Mouse (Mus musculus) kidney, postnatal 14 days (tissue): ENCODE data around the gene Mterf2.

ENCODE experiments used
- DNase-seq: peaks from one replicate; pipeline ENCODE4 v3.0.0; 2022; ENCODE audit warnings: mixed read lengths

The Mterf2 gene

GRCm38 (mm10) chr10:85127395-85128287, at the start of gene Mterf2:
Mterf2 (minus strand) TSS chr10:85128027.
- peak; percentile 96 for DNase-seq

- no peak for DNase-seq
Observed at GRCm38 (mm10) chr10:85176640-85177039, 48.8 kb upstream of the Mterf2 start.

DNA sequence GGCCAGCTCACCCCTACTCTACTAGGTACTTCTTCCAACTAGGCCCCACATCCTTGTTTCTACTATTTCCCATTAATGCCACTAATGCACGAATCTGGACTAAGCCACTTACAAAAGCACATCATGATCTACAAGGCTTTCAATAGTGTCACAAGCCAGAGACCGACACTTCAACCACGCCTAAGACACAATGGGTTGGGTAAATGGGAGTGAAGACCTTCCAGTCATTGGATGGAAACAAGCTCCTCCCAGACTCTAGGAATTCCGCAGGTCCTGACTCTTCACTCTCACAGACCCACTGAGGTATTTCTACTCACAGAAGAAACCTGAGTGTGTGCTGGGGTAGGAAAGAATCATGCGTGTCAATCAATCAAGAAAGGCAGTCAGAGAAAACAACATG, 37.5 kb upstream of the Mterf2 start:
- DNase-seq = no peak

- DNase-seq = no peak
Observed at GRCm38 (mm10) chr10:85164791-85165190, 37.0 kb upstream of the Mterf2 start.

GRCm38 (mm10) chr10:85161745-85162351, 34.0 kb upstream of the Mterf2 start:
- DNase-seq = peak; percentile 20

DNA sequence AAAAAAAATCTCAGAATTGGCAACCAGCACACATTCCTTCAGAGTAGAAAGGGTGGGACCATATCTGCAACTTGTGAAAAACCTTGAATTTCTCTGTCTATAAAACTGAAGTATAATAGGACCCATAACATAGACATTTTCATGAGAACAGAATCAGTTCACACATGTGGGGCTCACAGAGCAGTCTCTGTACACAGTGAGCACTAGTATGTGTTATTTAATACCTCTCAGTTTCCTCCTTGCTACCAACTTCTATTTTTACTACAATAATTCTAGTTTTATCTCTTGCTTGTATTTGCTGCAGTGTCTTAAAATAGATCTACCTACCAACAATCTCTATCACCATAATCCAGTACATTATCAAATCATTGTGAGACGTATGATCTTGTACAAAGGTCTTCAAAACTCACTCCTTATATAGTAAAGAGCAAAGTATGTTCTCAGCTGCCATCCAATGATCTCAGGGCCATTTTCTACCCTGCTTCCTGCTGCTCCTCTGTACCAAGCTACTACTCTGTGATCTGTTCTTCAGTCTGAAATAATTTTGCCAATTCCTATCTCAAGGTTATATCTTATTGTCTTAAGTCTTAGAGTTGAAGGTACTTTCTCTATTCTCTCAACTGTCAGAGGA, 32.3 kb upstream of the Mterf2 start:
- DNase-seq = no peak

DNA sequence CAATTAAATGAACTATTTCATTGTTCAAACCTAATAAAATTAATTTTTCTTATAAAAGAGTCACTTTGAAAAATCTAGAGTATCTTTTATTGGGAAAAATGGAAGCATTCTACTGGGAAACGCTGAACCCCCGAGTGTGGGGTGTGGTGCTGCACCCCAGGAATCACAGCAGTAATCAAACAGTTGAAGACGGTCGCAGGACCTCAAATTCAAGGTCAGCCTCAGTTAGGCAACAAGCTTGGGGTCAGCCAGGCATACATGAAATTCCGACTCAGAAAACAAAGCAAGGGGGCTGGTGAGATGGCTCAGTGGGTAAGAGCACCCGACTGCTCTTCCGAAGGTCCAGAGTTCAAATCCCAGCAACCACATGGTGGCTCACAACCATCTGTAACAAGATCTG, 29.6 kb upstream of the Mterf2 start:
- no peak for DNase-seq

DNA sequence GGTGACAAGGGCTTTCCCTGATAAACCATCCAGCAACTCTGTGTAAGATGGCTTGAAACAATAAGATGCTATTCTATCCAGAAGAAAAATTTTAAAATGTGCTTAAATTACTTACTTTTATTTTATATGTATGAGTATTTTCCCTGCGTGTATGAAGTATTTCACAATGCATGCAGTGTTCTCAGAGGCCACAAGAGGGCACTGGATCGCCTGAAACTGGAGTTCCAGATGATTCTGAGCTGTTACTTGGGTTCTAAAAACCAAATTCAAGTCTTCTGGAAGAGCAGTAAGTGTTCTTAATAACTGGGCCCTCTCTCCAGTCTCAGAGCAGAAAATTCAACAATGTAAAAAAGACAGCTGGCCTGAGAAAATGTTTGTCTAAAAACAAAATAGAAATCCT, 26.4 kb upstream of the Mterf2 start:
- DNase-seq = peak; percentile 63

DNA sequence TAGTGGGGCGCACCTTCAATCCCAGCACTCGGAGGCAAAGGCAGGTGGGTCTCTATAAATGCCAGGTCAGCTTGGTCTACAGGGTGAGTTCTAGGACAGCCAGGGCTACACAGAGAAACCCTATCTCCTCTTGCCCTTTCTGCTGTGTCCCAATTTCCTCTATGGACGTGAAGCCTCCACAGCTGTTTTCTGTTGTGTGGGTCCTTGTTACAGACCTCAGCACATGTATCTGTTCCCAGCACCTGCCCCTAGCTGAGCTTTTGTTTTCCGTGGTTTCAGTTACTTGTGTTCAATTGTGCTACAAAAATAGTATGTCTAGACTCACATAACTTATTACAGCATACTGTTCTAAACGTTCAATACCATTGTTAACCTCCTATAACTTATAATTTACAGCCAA, 21.4 kb upstream of the Mterf2 start:
- no peak for DNase-seq

- no peak for DNase-seq
Observed at GRCm38 (mm10) chr10:85146282-85146681, 18.5 kb upstream of the Mterf2 start.

GRCm38 (mm10) chr10:85141465-85141864, 13.6 kb upstream of the Mterf2 start:
- DNase-seq = no peak

DNA sequence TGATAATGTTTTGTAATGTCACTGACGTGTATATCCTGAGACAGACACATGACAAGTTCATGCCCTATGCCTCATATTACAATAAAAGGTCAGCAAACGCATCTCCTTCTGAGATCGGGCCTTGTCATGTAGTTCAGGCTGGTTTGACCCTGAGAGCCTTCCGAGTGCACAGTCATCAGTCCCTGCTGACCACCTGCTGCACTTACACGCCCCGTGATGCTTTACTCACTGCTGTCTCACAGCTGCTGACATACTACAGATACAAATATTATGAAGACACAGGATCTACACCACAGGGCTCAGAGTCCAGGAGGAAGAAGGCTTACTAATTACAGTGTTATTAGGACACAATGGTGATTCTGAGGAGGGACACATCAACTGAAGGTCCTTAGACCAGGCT, 8.7 kb upstream of the Mterf2 start:
- no peak for DNase-seq

- peak; percentile 46 for DNase-seq
Observed at GRCm38 (mm10) chr10:85128453-85128852, 626 bp upstream of the Mterf2 start.

DNA sequence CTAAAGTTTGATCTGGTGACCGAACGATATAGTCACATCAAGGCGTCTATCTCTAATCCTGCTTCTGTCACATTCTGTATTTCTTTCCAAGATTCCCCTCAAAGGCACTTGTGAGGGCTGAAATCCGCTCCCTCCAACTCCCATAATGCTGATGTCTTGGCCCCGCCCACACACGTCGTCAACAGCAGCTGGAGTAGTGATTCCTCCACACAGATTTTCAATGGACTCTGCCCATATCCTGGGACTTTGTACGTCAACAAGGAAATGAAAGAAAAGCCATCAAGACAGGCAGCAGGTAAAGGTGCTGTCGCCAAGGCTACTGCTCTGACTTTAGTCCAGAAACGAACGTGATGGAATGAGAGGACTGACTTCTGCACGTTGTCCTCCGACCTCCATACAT, 2.6 kb downstream of the Mterf2 start:
- DNase-seq = no peak

GRCm38 (mm10) chr10:85114409-85114808, 13.4 kb downstream of the Mterf2 start:
- DNase-seq = no peak

GRCm38 (mm10) chr10:85103085-85103885, 24.5 kb downstream of the Mterf2 start:
- DNase-seq = peak; percentile 42

- peak; percentile 92 for DNase-seq
Observed at GRCm38 (mm10) chr10:85102247-85103084, 25.4 kb downstream of the Mterf2 start, which contains the start of the genes Fhl4 and Tmem263. Fhl4 (minus strand) TSS chr10:85102495. Tmem263 (plus strand) TSS chr10:85102627.

GRCm38 (mm10) chr10:85101841-85102240, 26.0 kb downstream of the Mterf2 start:
- peak; percentile 24 for DNase-seq

GRCm38 (mm10) chr10:85071605-85072152, 56.1 kb downstream of the Mterf2 start:
- no peak for DNase-seq
